Mouse (Mus musculus): ENCODE measurements at regions not wholly inside any gene's neighbourhood (a gene's known extent, or its start where the extent isn't known, plus 50 kb on each side); places are given as distances from the start of the nearest gene placed in this dataset.

DNA sequence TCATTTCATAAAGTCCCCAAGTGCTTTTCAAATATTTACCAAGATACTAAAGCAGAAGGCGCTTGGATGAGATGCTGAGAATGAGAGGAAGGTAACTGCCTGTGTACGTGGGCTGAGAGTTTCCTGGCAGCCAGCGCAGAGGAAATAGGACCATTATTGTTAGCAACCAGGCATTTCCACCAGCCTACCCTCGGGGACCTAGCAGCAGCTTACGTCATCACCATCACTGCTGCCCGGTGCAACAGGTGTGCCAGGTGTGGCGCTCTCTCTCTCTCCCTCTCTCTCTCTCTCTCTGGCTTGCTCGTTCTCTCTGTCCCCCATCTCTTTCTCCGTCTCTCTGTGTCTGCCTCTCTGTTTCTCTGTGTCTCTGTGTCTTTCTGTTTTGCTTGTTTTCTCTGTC lies 55.1 kb upstream of the Fam222a start:
- peak in 1 of 2 experiments; percentile 4 for DNase-seq (ENCODE audit: low spot score in 2 of 2)

DNA sequence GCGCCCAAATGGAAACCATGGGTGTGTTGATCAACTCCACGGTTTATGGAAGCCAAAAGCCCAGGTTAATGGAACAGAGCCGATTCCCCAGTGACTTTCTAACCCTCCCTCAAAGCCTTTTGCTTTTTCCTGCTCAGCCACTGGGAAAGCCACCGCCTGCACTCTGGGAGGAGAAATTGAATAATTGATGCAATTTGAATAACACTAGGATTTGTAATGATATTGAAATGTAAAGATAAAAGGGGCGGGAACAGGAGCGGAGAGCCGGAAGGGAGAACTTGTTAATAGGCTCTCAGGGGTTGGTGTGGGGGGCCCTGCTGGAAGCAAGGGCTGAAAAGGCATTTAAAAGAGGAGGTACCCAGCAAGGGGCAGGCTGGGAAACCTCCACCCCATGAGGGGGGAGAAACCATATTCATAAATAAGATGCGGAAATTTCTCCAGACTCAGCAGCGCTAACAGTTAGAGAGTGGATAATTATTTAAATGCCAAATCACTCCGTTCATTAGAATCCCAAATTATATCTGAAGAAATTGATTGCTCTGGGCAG lies 53.8 kb upstream of the Fam222a start:
- no peak for DNase-seq (ENCODE audit: low spot score in 2 of 2)

DNA sequence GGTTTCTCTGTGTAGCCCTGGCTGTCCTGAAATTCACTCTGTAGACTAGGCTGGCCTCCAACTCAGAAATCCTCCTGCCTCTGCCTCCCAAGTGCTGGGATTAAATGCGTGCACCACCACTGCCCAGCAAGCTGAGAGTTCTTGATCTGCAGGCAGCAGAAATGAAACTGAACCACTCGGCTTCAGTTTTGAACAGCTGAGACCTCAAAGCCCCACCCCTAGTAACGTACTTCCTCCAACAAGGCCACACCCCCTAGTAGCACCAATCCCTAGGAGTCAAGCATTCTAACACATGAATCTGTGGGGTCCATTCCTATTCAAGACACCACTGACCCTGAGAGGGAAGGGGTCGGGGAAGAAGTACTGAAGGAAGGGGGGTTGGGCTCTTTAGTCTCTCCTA lies 50.8 kb upstream of the Fam222a start:
- no peak for DNase-seq (ENCODE audit: low spot score in 2 of 2)

DNA sequence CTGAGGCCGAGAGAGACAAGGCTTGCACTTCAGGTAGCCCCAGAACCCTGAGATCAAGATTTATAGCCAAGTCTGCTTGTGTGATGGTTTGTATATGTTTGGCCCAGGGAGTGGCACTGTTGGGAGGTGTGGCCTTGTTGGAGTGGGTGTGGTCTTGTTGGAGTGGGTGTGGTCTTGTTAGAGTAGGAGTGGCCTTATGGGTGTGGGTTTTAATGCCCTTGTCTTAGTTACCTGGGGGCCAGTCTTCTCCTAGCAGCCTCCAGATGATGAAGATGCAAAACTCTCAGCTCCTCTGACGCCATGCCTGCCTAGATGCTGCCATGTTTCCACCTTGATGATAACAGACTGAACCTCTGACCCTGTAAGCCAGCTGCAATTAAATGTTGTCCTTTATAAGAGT lies 49.8 kb upstream of the Fam222a start:
- no peak for DNase-seq (ENCODE audit: low spot score in 2 of 2)
